Mouse (Mus musculus) liver, embryonic 14.5 days (tissue): ENCODE results near the gene Unc5a.

Experiments used
- CTCF ChIP-seq: IDR thresholded peaks from 2 replicates; pipeline ENCODE4 v1.5.1; 2016; ENCODE audit warnings: antibody characterized with exemption, low read depth, control low read depth
- EP300 ChIP-seq: IDR thresholded peaks from 2 replicates; pipeline ENCODE4 v1.6.1; 2016; ENCODE audit warnings: antibody characterized with exemption, low read depth

GRCm38 (mm10) chr13:55047706-55048105, 98.5 kb downstream of the Unc5a start:
- TF ChIP-seq EP300, result no peak
- no peak for TF ChIP-seq CTCF
